Mouse (Mus musculus): ENCODE measurements around the gene Pik3cd. TPM values are rescaled to one million over a fixed set of nuclear protein-coding genes. Genes with fewer than 3 reads are reported as not detected.
"Not testable (repeated sequence)": the region's sequence is repeated elsewhere in the genome, so short reads cannot be mapped to it uniquely, and the experiment has no call there.

Gene Pik3cd
- polyA plus RNA-seq, 1 experiment from 2014 or later: 5.5 TPM

DNA sequence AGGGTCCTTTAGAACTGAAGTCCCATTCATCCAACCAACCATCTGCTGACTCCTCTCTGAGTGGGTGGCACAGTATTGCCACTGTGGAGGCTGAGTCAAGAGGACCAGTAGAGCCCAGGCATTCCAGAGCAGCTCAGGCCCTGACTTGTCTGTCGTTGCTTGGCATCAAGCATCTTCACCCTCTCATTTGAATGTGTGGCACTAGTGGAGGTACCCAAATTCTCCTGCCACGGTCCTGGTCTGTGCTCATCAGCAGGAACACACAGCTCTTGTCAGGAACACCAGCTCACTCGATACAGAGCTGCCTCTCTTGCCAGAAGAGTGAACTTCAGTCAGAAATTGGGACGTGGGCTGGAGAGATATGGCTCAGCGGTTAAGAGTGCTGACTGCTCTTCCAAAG, 78.7 kb downstream of the Pik3cd start:
- H3K9ac ChIP-seq: no peak overlapping the region
- H3K36me3 ChIP-seq (ENCODE audit: insufficient read depth): no peaks in the 10 kb centered on the region
- no peak overlapping the region for H3K4me3 ChIP-seq (ENCODE audit: low read depth, low read length)
- no peak for DNase-seq
- no peak for ATAC-seq (ENCODE audit: insufficient read depth)
- TF ChIP-seq CTCF (IDR thresholded peaks at IDR 0.05; ENCODE audit: low read depth): no peak
- H3K27me3 ChIP-seq (ENCODE audit: insufficient read depth, low read length): no peaks in the 10 kb centered on the region
- H3K4me2 ChIP-seq: no peak overlapping the region
- WGBS: 73% methylated on average over 5 of the region's 5 CpGs
- H3K27ac ChIP-seq (ENCODE audit: low read depth): no peak overlapping the region
- H3K4me1 ChIP-seq (ENCODE audit: insufficient read depth): no peaks in the 10 kb centered on the region
- H3K9me3 ChIP-seq (ENCODE audit: low read depth, low read length): no peaks in the 10 kb centered on the region

- Histone ChIP-seq H3K27me3 (ENCODE audit: insufficient read depth, low read length) (no peaks in the 10 kb centered on the region), H3K4me1 (ENCODE audit: insufficient read depth) (no peaks in the 10 kb centered on the region), H3K27ac (ENCODE audit: low read depth) (no peak overlapping the region), H3K36me3 (ENCODE audit: insufficient read depth) (0 out of 2 replicates have a peak, but pooled peaks cover 4% of the 10 kb centered on the region), H3K9me3 (ENCODE audit: low read depth, low read length) (no peaks in the 10 kb centered on the region), H3K4me2 (no peak overlapping the region), H3K4me3 (ENCODE audit: low read depth, low read length) (no peak overlapping the region), H3K9ac (no peak overlapping the region)
- no peak for ATAC-seq (ENCODE audit: insufficient read depth)
- no peak for DNase-seq
- TF ChIP-seq CTCF (IDR thresholded peaks at IDR 0.05; ENCODE audit: low read depth): no peak
- 64% methylated on average over 4 of the region's 4 CpGs for WGBS
These were observed 81.1 kb downstream of the Pik3cd start for GRCm38 (mm10) chr4:149621286-149621685.

DNA sequence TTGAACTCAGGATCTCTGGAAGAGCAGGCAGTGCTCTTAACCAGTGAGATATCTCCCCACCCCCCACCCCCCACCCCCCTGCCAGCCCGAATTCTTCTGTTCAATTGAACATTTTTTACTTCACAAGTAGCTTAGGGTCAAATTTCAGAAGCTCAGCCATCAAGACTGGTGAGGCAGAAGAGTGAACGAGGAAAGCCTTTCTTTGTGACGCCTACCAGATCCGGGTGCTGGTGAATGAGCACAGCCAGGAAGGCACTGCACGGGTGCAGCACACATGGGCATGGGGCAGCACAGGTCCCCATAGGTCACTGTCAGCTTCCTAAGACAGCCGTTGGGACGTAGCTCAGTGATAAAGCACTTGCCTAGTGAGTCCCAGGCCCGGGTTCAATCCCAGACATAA, 82.4 kb downstream of the Pik3cd start:
- Histone ChIP-seq H3K9ac (no peak overlapping the region), H3K27ac (ENCODE audit: low read depth) (no peak overlapping the region), H3K4me1 (ENCODE audit: insufficient read depth) (no peaks in the 10 kb centered on the region), H3K4me3 (ENCODE audit: low read depth, low read length) (no peak overlapping the region), H3K9me3 (ENCODE audit: low read depth, low read length) (peaks cover 2% of the 10 kb centered on the region; the same call in 1 of the 2 replicates), H3K27me3 (ENCODE audit: insufficient read depth, low read length) (no peaks in the 10 kb centered on the region), H3K36me3 (ENCODE audit: insufficient read depth) (peaks cover 7% of the 10 kb centered on the region; the same call in 1 of the 2 replicates), H3K4me2 (no peak overlapping the region)
- DNase-seq (no peak), ATAC-seq (ENCODE audit: insufficient read depth) (no peak)
- 32% methylated on average over 8 of the region's 8 CpGs for WGBS
- no peak for TF ChIP-seq CTCF (IDR thresholded peaks at IDR 0.05; ENCODE audit: low read depth)

DNA sequence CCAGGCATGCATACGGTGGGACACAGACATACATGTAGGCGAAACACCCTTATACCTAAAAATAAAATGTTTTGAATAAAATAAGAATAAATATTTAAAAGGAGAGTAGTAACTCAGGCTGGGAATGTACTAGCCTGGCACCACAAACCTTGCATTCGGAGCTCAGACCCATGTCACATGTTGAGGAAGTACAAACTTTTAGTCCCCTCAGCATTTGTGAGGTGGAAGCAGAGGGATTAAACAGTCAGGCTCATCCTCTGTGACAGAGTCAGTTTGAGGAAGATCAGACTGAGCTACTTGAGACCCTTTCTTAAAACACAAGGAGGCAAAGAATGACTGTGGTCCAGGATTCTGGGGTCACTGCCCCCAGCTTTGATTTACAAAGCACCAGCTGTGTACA, 85.4 kb downstream of the Pik3cd start:
- 82% methylated on average over 3 of the region's 3 CpGs for WGBS
- H3K9me3 ChIP-seq (ENCODE audit: low read depth, low read length); H3K27ac ChIP-seq (ENCODE audit: low read depth); H3K4me3 ChIP-seq (ENCODE audit: low read depth, low read length); H3K4me1 ChIP-seq (ENCODE audit: insufficient read depth); ATAC-seq (ENCODE audit: insufficient read depth); H3K4me2 ChIP-seq; H3K27me3 ChIP-seq (ENCODE audit: insufficient read depth, low read length); DNase-seq; H3K9ac ChIP-seq: not testable (repeated sequence)
- H3K36me3 ChIP-seq (ENCODE audit: insufficient read depth): peaks cover 12% of the 10 kb centered on the region; the same call in 1 of the 2 replicates

- H3K4me3 ChIP-seq (ENCODE audit: low read depth, low read length): no peak overlapping the region
- H3K27me3 ChIP-seq (ENCODE audit: insufficient read depth, low read length): no peaks in the 10 kb centered on the region
- no peak overlapping the region for H3K27ac ChIP-seq (ENCODE audit: low read depth)
- H3K4me1 ChIP-seq (ENCODE audit: insufficient read depth): no peaks in the 10 kb centered on the region
- peak; percentile 34; the same call in 1 of the 2 replicates for TF ChIP-seq CTCF (IDR thresholded peaks at IDR 0.05; ENCODE audit: low read depth)
- DNase-seq (no peak), ATAC-seq (ENCODE audit: insufficient read depth) (no peak)
- no peak overlapping the region for H3K4me2 ChIP-seq
- H3K9ac ChIP-seq: no peak overlapping the region
- WGBS: 95% methylated on average over 3 of the region's 3 CpGs
- peaks cover 4% of the 10 kb centered on the region; the same call in 1 of the 2 replicates for H3K9me3 ChIP-seq (ENCODE audit: low read depth, low read length)
- peaks cover 12% of the 10 kb centered on the region; the same call in 1 of the 2 replicates for H3K36me3 ChIP-seq (ENCODE audit: insufficient read depth)
These were observed 87.5 kb downstream of the Pik3cd start for GRCm38 (mm10) chr4:149614869-149615268.

DNA sequence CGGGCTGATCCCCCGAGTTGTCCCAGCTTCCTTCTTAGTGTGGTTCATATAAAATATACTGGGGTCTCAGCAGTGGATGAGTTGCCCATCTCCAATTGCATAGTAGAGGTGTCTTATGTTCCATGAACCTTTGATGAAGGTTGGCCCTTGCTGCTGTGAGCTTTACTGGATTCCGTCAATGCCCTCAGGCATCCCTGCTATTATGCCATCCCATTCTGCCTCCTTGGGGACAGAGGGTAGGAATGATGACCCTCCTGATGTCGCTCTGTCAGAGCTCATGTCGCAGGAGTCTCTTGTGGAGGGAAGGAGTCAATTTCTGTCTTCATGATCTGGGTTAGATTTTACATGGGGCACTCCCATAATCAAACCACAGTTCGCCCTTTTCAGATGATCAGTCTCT, 88.9 kb downstream of the Pik3cd start:
- not testable (repeated sequence) for H3K27ac ChIP-seq (ENCODE audit: low read depth); H3K27me3 ChIP-seq (ENCODE audit: insufficient read depth, low read length); DNase-seq; H3K9ac ChIP-seq; ATAC-seq (ENCODE audit: insufficient read depth); H3K9me3 ChIP-seq (ENCODE audit: low read depth, low read length); H3K4me2 ChIP-seq; H3K4me3 ChIP-seq (ENCODE audit: low read depth, low read length); H3K4me1 ChIP-seq (ENCODE audit: insufficient read depth)
- 68% methylated on average over 6 of the region's 6 CpGs for WGBS
- H3K36me3 ChIP-seq (ENCODE audit: insufficient read depth): peaks cover 12% of the 10 kb centered on the region; the same call in 1 of the 2 replicates

DNA sequence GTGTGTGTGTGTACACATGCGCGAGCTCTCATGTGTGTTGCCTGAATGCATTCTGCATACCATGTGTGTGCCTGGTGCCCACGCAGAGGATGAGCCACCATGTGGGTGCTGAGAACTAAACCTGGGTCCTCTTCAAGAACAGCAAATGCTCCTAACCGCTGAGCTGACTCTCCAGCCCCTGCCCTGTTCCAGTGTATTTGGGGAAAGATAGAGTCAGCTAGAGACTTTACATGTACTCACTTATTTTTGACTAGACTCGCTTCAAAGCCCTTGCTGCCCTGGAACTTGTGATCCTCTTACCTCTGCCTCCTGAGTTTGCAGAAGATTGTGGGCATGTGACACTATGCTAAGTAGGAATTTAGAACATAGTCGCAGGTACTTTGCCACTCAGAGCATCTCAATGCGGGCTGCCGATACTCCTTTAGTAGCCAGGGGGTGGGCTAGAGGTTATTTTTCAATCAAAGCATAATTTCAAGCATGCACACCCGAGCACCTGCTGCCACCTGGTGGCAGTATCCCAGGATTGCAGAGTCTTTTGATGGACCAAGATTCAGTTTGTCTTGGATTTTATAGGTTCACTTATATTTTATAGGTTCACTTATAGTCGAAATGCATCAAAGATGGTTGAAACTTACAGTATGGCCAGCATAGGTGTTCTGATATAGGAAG, 90.9 kb downstream of the Pik3cd start:
- Histone ChIP-seq H3K4me2 (no peak overlapping the region), H3K4me3 (ENCODE audit: low read depth, low read length) (no peak overlapping the region), H3K27me3 (ENCODE audit: insufficient read depth, low read length) (no peaks in the 10 kb centered on the region), H3K27ac (ENCODE audit: low read depth) (no peak overlapping the region), H3K9me3 (ENCODE audit: low read depth, low read length) (peaks cover 4% of the 10 kb centered on the region; the same call in 1 of the 2 replicates), H3K9ac (no peak overlapping the region), H3K4me1 (ENCODE audit: insufficient read depth) (no peaks in the 10 kb centered on the region), H3K36me3 (ENCODE audit: insufficient read depth) (peaks cover 8% of the 10 kb centered on the region; the same call in 1 of the 2 replicates)
- no peak for ATAC-seq (ENCODE audit: insufficient read depth)
- WGBS: 48% methylated on average over 10 of the region's 10 CpGs
- TF ChIP-seq CTCF (IDR thresholded peaks at IDR 0.05; ENCODE audit: low read depth): peak; percentile 89
- peak; percentile 86 for DNase-seq

All from lung, embryonic 14.5 days (tissue).